Mouse (Mus musculus) bone marrow, adult 2 months (tissue): ENCODE data around the gene Riok1. TPM values are rescaled to one million over a fixed set of nuclear protein-coding genes. Genes with fewer than 3 reads are reported as not detected.

Experiments
- H3K27ac ChIP-seq: fragments of 200-500 bp; 2 replicates; pipeline ENCODE4 v1.5.1; 2012; ENCODE audit warnings: low read depth, mild to moderate bottlenecking, control low read depth, inconsistent platforms, low read length; ENCODE audit not compliant: control insufficient read depth, poor library complexity, insufficient read depth
- H3K4me1 ChIP-seq: fragments of 200-500 bp; 2 replicates; pipeline ENCODE4 v1.6.1; 2011; ENCODE audit warnings: low read length; ENCODE audit not compliant: control insufficient read depth, insufficient read depth
- H3K4me3 ChIP-seq: fragments of 200-500 bp; replicated peaks from 2 replicates; pipeline ENCODE3; 2011; ENCODE audit warnings: mild to moderate bottlenecking, low read depth, low read length, control low read depth; ENCODE audit not compliant: control insufficient read depth
- CTCF ChIP-seq: fragments of 200-500 bp; IDR thresholded peaks from 2 replicates; pipeline ENCODE4 v1.5.1; 2011; ENCODE audit warnings: low read length, control low read depth; ENCODE audit not compliant: control insufficient read depth, insufficient read depth
- POLR2A ChIP-seq: fragments of 200-500 bp; IDR thresholded peaks from 2 replicates; pipeline ENCODE4 v1.6.1; 2011; ENCODE audit warnings: low read depth, mild to moderate bottlenecking, control low read depth, low read length, borderline replicate concordance; ENCODE audit not compliant: control insufficient read depth
- WGBS: fragments of 180-500 bp; shearing (Covaris S2); methylation state at CpG from one replicate; pipeline ENCODE4 v1.1.7; 2018; 5-methylcytosine and 5-hydroxymethylcytosine counted together
- polyA plus RNA-seq: library from polyadenylated mRNA; stranded (reverse); fragments of >200 nt; gene quantifications from 2 replicates; pipeline ENCODE4 v1.2.4, GENCODE M21; 2011; ENCODE audit warnings: low replicate concordance; ENCODE audit not compliant: missing spikeins, insufficient read depth, insufficient read length

The Riok1 gene
- polyA plus RNA-seq, 1 experiment = 40.9 TPM

DNA sequence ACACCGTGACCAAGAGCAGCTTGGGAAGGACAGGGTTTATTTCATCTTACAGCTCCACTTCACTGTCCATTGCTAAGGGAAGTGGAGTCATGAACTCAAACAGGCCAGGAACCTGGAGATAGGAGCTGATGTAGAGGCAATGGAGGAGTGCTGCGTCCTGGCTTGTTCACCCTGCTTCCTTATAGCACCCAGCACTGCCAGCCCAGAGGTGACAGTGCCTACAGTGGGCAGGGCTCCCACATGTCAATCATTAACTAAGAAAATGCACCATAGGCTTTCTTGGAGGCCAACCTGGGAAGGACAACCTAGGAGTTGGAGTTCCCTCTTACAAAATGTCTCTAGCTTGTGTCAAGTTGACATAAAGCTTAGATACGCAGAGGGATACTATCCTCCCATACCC is 51.2 kb downstream of the Riok1 start:
- Histone ChIP-seq H3K4me3 (no peak overlapping the region), H3K4me1 (peaks cover 2% of the 10 kb centered on the region), H3K27ac (no peak overlapping the region)
- whole genome bisulfite sequencing = 81% methylated on average over 3 of the region's 3 CpGs
- TF ChIP-seq POLR2A (no peak), CTCF (no peak)

- WGBS = 87% methylated on average over 6 of the region's 6 CpGs
- H3K4me1 ChIP-seq = peaks cover 2% of the 10 kb centered on the region
- H3K27ac ChIP-seq = no peak overlapping the region; the same call in 1 of the 2 replicates
- TF ChIP-seq CTCF = no peak
- no peak for TF ChIP-seq POLR2A
- no peak overlapping the region for H3K4me3 ChIP-seq
These were observed 52.7 kb downstream of the Riok1 start for GRCm38 (mm10) chr13:38089449-38089848.

GRCm38 (mm10) chr13:38089871-38090270 is 53.1 kb downstream of the Riok1 start:
- no peak overlapping the region for H3K27ac ChIP-seq
- H3K4me1 ChIP-seq = peaks cover 2% of the 10 kb centered on the region
- no peak for TF ChIP-seq CTCF
- TF ChIP-seq POLR2A = no peak
- WGBS = 68% methylated on average over 4 of the region's 4 CpGs
- no peak overlapping the region for H3K4me3 ChIP-seq

DNA sequence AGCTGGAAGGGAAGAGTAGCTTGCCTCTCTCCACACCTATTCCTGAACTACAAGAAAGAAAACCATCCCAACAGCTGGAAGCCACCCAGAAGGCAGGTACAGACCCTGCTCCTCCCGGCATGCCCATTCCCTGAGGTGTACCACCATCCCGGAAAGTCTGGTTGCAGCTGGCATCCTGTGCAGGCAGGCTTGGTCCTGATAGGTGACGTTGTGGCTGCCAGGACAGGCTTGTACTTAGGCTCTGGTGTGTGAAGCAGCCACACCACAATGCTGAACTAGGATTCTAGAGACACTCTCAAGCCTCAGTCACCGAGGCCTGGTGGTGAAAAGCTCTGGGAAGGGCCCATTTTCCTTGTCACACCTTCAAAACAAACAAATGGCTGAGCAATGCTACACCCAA is 59.4 kb downstream of the Riok1 start:
- no peak overlapping the region for H3K4me3 ChIP-seq
- TF ChIP-seq CTCF (no peak), POLR2A (no peak)
- 58% methylated on average over 4 of the region's 4 CpGs for WGBS
- no peak overlapping the region for H3K27ac ChIP-seq
- H3K4me1 ChIP-seq = no peaks in the 10 kb centered on the region

DNA sequence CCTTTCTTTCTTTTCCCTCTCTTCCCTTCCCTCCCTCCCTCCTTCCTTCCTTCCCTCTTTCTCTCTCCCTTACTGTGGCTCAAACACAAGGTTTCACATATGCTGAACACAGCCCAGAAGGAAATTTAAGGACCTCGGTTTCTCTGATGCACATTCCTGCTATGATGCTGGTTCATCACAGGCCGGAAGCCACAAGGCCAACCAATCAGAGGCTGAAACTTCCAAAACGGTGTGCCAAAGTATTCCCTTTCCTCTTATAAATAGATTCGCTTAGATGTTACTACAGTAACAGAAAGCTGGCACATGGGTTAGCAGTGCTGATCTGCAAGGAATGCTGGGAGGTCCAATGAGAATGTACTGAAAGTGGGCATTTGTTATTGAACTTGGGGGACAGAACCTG is 66.6 kb downstream of the Riok1 start:
- TF ChIP-seq POLR2A (no peak), CTCF (no peak)
- Histone ChIP-seq H3K4me3 (no peak overlapping the region), H3K4me1 (no peaks in the 10 kb centered on the region), H3K27ac (no peak overlapping the region)
- WGBS = 80% methylated on average over 4 of the region's 4 CpGs

GRCm38 (mm10) chr13:38104501-38104900 is 67.7 kb downstream of the Riok1 start:
- 80% methylated on average over 10 of the region's 10 CpGs for whole genome bisulfite sequencing
- Histone ChIP-seq H3K4me1 (no peaks in the 10 kb centered on the region), H3K4me3 (no peak overlapping the region), H3K27ac (no peak overlapping the region)
- no peak for TF ChIP-seq CTCF
- no peak for TF ChIP-seq POLR2A

- no peak for TF ChIP-seq POLR2A
- TF ChIP-seq CTCF = no peak
- H3K27ac ChIP-seq = no peak overlapping the region
- 86% methylated on average over 9 of the region's 9 CpGs for WGBS
- no peak overlapping the region for H3K4me3 ChIP-seq
- no peaks in the 10 kb centered on the region for H3K4me1 ChIP-seq
These were observed 72.3 kb downstream of the Riok1 start for GRCm38 (mm10) chr13:38109081-38109480.

Other genes with a start within 250 kb of the Riok1 start
- gene Ssr1, start 42.8 kb upstream of the Riok1 start, polyA plus RNA-seq = 43.0 and 56.0 TPM in 2 replicates
- 0.70 and 0.74 TPM in 2 replicates for gene Cage1, start 74 bp downstream of the Riok1 start, polyA plus RNA-seq
- gene Dsp, start 114.3 kb downstream of the Riok1 start, polyA plus RNA-seq = 0.25 TPM in 1 of 2 replicates, not detected in the other
- 27.3 and 65.1 TPM in 2 replicates for gene Snrnp48, start 167.9 kb downstream of the Riok1 start, polyA plus RNA-seq